Mouse (Mus musculus) megakaryocyte-erythroid progenitor cell, adult 5 weeks (primary cell): ENCODE data around the gene Selenov. TPM values are rescaled to one million over a fixed set of nuclear protein-coding genes. Genes with fewer than 3 reads are reported as not detected.

ENCODE experiments used
- polyA plus RNA-seq: library from polyadenylated mRNA; stranded (reverse); fragments of >175 nt; gene quantifications from 2 replicates; pipeline ENCODE4 v1.2.3, GENCODE M21; 2012

The Selenov gene
- polyA plus RNA-seq, result 0.05 TPM in 1 of 2 replicates, not detected in the other

GRCm38 (mm10) chr7:28290638-28291590 lies at the start of gene Selenov:
Selenov (minus strand) TSS chr7:28291186.

GRCm38 (mm10) chr7:28338108-28338998 lies 47.4 kb upstream of the Selenov start, which contains the start of gene Supt5:
Supt5 (minus strand) TSS chr7:28338746.

GRCm38 (mm10) chr7:28311926-28312543 lies 21.0 kb upstream of the Selenov start, which contains the start of gene Timm50:
Timm50 (minus strand) TSS chr7:28312072.

GRCm38 (mm10) chr7:28301616-28302433 lies 10.8 kb upstream of the Selenov start, which contains the start of gene Dll3:
Dll3 (minus strand) TSS chr7:28302238.

GRCm38 (mm10) chr7:28277615-28278278 lies 13.2 kb downstream of the Selenov start, which contains the start of gene Eid2b:
Eid2b (plus strand) TSS chr7:28277739.

GRCm38 (mm10) chr7:28267129-28268041 lies 23.6 kb downstream of the Selenov start, which contains the start of gene Eid2:
Eid2 (plus strand) TSS chr7:28267881.

Other genes starting within 250 kb of the Selenov start
- 87.0 and 88.8 TPM in 2 replicates for gene Psmc4, start 241.1 kb downstream of the Selenov start, polyA plus RNA-seq
- gene Fcgbp, start 219.9 kb downstream of the Selenov start, polyA plus RNA-seq, result not detected in 2 replicates
- not detected in 2 replicates for gene 9530053A07Rik, start 161.7 kb downstream of the Selenov start, polyA plus RNA-seq
- 516 and 763 TPM in 2 replicates for gene Fbl, start 121.5 kb downstream of the Selenov start, polyA plus RNA-seq
- 57.5 and 63.7 TPM in 2 replicates for gene Dyrk1b, start 111.7 kb downstream of the Selenov start, polyA plus RNA-seq
- gene Eid2, start 23.3 kb downstream of the Selenov start, polyA plus RNA-seq, result 6.3 and 9.5 TPM in 2 replicates
- gene Eid2b, start 13.4 kb downstream of the Selenov start, polyA plus RNA-seq, result 9.4 and 10.6 TPM in 2 replicates
- gene Dll3, start 11.1 kb upstream of the Selenov start, polyA plus RNA-seq, result 0.34 TPM in 1 of 2 replicates, not detected in the other
- 165 and 203 TPM in 2 replicates for gene Timm50, start 20.9 kb upstream of the Selenov start, polyA plus RNA-seq
- 128 and 162 TPM in 2 replicates for gene Supt5, start 47.6 kb upstream of the Selenov start, polyA plus RNA-seq
- 2,959 and 3,332 TPM in 2 replicates for gene Rps16, start 59.5 kb upstream of the Selenov start, polyA plus RNA-seq
- 17.3 and 19.4 TPM in 2 replicates for gene Plekhg2, start 81.4 kb upstream of the Selenov start, polyA plus RNA-seq
- gene Zfp36, start 89.1 kb upstream of the Selenov start, polyA plus RNA-seq, result 540 and 1,040 TPM in 2 replicates
- 13.3 and 17.5 TPM in 2 replicates for gene Med29, start 101.5 kb upstream of the Selenov start, polyA plus RNA-seq
- gene Paf1, start 101.8 kb upstream of the Selenov start, polyA plus RNA-seq, result 125 and 193 TPM in 2 replicates
- 34.0 and 38.0 TPM in 2 replicates for gene Gmfg, start 146.3 kb upstream of the Selenov start, polyA plus RNA-seq
- gene Lrfn1, start 160.8 kb upstream of the Selenov start, polyA plus RNA-seq, result 12.6 and 15.9 TPM in 2 replicates
- gene Ifnl2, start 219.3 kb upstream of the Selenov start, polyA plus RNA-seq, result not detected in 2 replicates
- not detected in 2 replicates for gene Ifnl3, start 231.7 kb upstream of the Selenov start, polyA plus RNA-seq
- gene Sycn, start 249.7 kb upstream of the Selenov start, polyA plus RNA-seq, result not detected in 2 replicates